Mouse (Mus musculus) E14TG2a.4 (cell line): ENCODE data around the gene Grb7.

Source experiments
- CTCF ChIP-seq: conservative IDR thresholded peaks from 2 replicates; pipeline ENCODE4 v1.5.1; 2014; ENCODE audit warnings: low read length
- NANOG ChIP-seq: IDR thresholded peaks from 2 replicates; pipeline ENCODE4 v1.6.1; 2014; ENCODE audit warnings: borderline replicate concordance, low read length, mixed read lengths
- POU5F1 ChIP-seq: IDR thresholded peaks from 2 replicates; pipeline ENCODE4 v1.6.1; 2014; ENCODE audit warnings: low read length, borderline replicate concordance

DNA sequence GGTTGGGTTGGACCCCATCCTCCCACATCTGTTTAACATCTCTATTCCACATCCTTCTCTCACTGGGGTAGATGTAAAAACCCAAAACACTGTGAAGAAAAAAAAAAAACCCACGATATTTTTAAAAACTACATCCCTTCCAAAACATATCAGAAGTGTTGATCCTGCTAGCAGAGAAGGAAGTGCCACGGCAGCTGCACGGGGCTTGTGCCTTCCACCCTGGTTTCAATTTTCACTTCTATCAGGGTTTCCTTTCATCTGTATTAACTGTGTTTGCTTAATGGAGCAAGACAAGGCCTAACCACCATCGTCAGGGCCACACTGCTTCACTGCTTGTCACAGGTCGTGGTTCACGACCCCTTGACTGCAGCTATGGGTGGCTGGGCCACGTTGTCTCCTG, 46.8 kb downstream of the Grb7 start:
- TF ChIP-seq CTCF (no peak), POU5F1 (no peak), NANOG (no peak)
